Mouse (Mus musculus) C3H10T1/2 (cell line): ENCODE measurements around the gene Nop14. TPM values are rescaled to one million over a fixed set of nuclear protein-coding genes. Genes with fewer than 3 reads are reported as not detected.

Source experiments
- polyA plus RNA-seq, 2 experiments: library from polyadenylated mRNA; unstranded; fragments of >200 nt; fragmentation: generic; extraction: Trizol; gene quantifications; one replicate each; pipeline ENCODE4 v1.2.1; 2012; ENCODE audit warnings: missing spikeins in 2 of 2

Gene Nop14
- 10 to 100 TPM in 1 of 2 experiments, 1 to 10 TPM in 1; 4.1 to 17.3 TPM for polyA plus RNA-seq

DNA sequence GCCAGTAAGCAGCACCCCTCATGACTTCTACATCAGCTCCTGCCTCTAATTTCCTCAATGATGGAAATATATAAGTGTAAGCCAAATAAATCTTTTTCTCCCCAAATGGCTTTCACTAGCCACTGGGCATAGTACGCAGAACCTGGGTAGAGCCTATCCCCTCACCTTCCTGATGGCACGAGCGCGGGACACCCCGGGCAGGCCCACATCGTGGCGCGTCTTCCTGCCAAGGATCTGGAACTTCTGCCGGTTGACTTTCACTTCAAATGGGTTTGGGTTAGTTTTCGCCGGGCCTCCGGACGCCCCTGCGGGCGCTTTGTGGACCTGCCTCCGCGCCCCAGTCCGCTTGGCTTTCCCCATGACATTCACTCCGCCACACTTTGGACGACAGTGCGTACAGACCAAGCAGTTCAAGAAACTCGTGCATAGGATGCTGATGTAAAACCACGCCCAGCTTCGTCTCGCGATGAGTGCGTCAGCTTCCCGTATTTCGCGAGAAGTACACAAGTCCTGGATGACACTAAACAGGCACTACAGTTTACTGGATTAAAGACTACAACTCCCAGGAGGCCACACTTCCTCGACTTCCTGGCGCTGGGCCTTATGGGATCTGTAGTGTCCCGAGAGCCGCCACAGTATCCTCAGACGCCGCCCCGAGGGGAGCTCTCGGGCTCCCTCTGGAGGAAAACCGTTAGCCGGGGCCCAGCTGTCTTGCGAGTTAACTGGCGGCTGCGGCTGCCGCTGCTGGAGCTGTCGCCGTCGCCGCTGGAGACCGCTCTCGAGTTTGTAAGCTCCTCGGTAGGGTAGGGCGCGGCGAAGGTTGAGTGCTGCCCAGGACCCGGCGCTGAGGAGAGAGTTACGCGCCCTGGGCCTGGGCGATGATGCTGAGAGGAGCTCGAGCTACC lies at the start of gene Nop14, which contains the start of gene Grk4:
Gene Nop14, minus strand, starts transcription at position 463 of the 905 bp plus-strand sequence.
Gene Grk4, plus strand, starts transcription at position 694 of the 905 bp plus-strand sequence.

DNA sequence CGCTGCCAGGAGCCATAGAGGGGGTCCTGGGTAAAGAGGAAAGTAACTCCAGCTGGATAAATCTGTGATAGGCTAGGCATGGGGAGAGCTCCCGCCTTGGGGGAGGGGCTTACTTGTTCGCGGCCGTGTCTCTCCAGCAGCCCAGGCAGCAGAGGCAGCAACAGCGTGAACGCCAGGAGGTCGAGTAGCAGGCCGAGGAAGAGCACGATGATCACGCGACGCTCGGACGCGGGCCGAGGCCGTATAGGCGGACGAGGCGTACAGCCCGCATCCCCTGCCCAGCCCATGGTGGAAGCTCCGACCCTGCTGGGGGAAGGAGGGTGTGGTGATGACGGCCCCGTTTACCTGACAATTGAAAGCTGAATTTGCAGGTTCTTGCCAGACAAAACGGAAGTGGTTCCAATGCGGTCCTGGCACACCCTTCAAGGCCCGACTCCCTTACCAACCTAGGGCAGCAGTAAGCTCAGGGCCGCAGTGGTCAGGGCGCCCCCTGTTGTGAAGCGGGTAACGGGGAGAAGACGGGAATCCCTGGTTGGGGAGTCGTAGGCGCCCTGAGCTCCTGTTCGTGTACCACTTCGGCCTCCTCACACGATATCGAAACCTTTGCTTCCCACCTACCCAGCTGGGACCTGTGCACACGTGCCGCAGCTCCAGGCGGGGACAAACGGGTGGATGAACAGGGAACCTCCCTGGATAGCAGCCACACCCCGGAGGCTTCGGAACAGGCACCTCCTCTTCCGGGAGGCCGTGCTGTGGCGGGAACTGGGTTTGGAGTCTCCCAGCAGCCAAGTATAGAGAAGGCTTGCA lies 23.3 kb downstream of the Nop14 start, which contains the start of gene Mfsd10:
Gene Mfsd10, minus strand, starts transcription at position 732 of the 807 bp plus-strand sequence.

Other genes with a start within 250 kb of the Nop14 start
- 10 to 100 TPM in 1 of 2 experiments, 1 to 10 TPM in 1; 4.5 to 15.1 TPM for gene Tnip2, start 146.2 kb downstream of the Nop14 start, polyA plus RNA-seq
- gene Sh3bp2, start 134.3 kb downstream of the Nop14 start, polyA plus RNA-seq, result 1 to 10 TPM; 3.5 to 6.1 TPM
- 100 to 1,000 TPM in 1 of 2 experiments, 10 to 100 TPM in 1; 89.6 to 327 TPM for gene Add1, start 86.5 kb downstream of the Nop14 start, polyA plus RNA-seq
- 10 to 100 TPM; 57.3 to 73.9 TPM for gene Mfsd10, start 22.9 kb downstream of the Nop14 start, polyA plus RNA-seq
- gene Grk4, start 231 bp upstream of the Nop14 start, polyA plus RNA-seq, result under 1 TPM; 0.39 to 0.98 TPM
- gene Htt, start 101.6 kb upstream of the Nop14 start, polyA plus RNA-seq, result 1 to 10 TPM; 1.1 to 7.0 TPM
- gene Msantd1, start 247.9 kb upstream of the Nop14 start, polyA plus RNA-seq, result under 1 TPM in 1 of 2 experiments, not detected in 1; 0.27 TPM